Mouse (Mus musculus): ENCODE data around the gene Dync1i1.

The Dync1i1 gene

GRCm38 (mm10) chr6:5967545-5967944, 242.1 kb downstream of the Dync1i1 start:
- no peak for DNase-seq (ENCODE audit: low spot score in 2 of 2)

- DNase-seq (ENCODE audit: low spot score in 2 of 2), result no peak
These were observed 244.2 kb downstream of the Dync1i1 start for GRCm38 (mm10) chr6:5969613-5970012.

GRCm38 (mm10) chr6:5976241-5976640, 250.8 kb downstream of the Dync1i1 start:
- DNase-seq (ENCODE audit: low spot score in 2 of 2), result no peak

GRCm38 (mm10) chr6:5977238-5977920, 251.9 kb downstream of the Dync1i1 start:
- DNase-seq (ENCODE audit: low spot score in 2 of 2), result no peak

GRCm38 (mm10) chr6:5991243-5991642, 265.8 kb downstream of the Dync1i1 start:
- no peak for DNase-seq (ENCODE audit: low spot score in 2 of 2)

- peak; percentile 28 to 64 for DNase-seq (ENCODE audit: low spot score in 2 of 2)
These were observed 266.6 kb downstream of the Dync1i1 start for GRCm38 (mm10) chr6:5991817-5992755.

- no peak for DNase-seq (ENCODE audit: low spot score in 2 of 2)
These were observed 267.6 kb downstream of the Dync1i1 start for GRCm38 (mm10) chr6:5993056-5993455.

- DNase-seq (ENCODE audit: low spot score in 2 of 2), result no peak
These were observed 272.1 kb downstream of the Dync1i1 start for GRCm38 (mm10) chr6:5997535-5997934.

- DNase-seq (ENCODE audit: low spot score in 2 of 2), result no peak
These were observed 276.6 kb downstream of the Dync1i1 start for GRCm38 (mm10) chr6:6002061-6002460.

GRCm38 (mm10) chr6:6004756-6005485, 279.5 kb downstream of the Dync1i1 start:
- DNase-seq (ENCODE audit: low spot score in 2 of 2), result no peak

GRCm38 (mm10) chr6:6005762-6006431, 280.5 kb downstream of the Dync1i1 start:
- DNase-seq (ENCODE audit: low spot score in 2 of 2), result peak; percentile 56 to 81

- DNase-seq (ENCODE audit: low spot score in 2 of 2), result no peak
These were observed 285.9 kb downstream of the Dync1i1 start for GRCm38 (mm10) chr6:6011364-6011763.

GRCm38 (mm10) chr6:6015616-6016015, 290.2 kb downstream of the Dync1i1 start:
- no peak for DNase-seq (ENCODE audit: low spot score in 2 of 2)

- DNase-seq (ENCODE audit: low spot score in 2 of 2), result no peak
These were observed 291.5 kb downstream of the Dync1i1 start for GRCm38 (mm10) chr6:6016931-6017330.

GRCm38 (mm10) chr6:6023976-6024375, 298.5 kb downstream of the Dync1i1 start:
- DNase-seq (ENCODE audit: low spot score in 2 of 2), result no peak

- no peak for DNase-seq (ENCODE audit: low spot score in 2 of 2)
These were observed 302.2 kb downstream of the Dync1i1 start for GRCm38 (mm10) chr6:6027664-6028063.

- no peak for DNase-seq (ENCODE audit: low spot score in 2 of 2)
These were observed 313.5 kb downstream of the Dync1i1 start for GRCm38 (mm10) chr6:6038773-6039550.

- no peak for DNase-seq (ENCODE audit: low spot score in 2 of 2)
These were observed 321.4 kb downstream of the Dync1i1 start for GRCm38 (mm10) chr6:6046729-6047424.

GRCm38 (mm10) chr6:6052696-6053095, 327.3 kb downstream of the Dync1i1 start:
- DNase-seq (ENCODE audit: low spot score in 2 of 2), result no peak

- no peak for DNase-seq (ENCODE audit: low spot score in 2 of 2)
These were observed 328.5 kb downstream of the Dync1i1 start for GRCm38 (mm10) chr6:6053946-6054345.
